Mouse (Mus musculus) G1E (cell line): ENCODE data around the gene Xpo4.

ENCODE experiments used
- CTCF ChIP-seq: IDR thresholded peaks from 2 replicates; pipeline ENCODE4 v1.5.1; 2012; ENCODE audit warnings: low read depth, low read length, inconsistent platforms, mixed read lengths
- GATA1 ChIP-seq: IDR thresholded peaks from 2 replicates; pipeline ENCODE4 v1.6.1; 2012; ENCODE audit warnings: borderline replicate concordance, low read length, inconsistent platforms, mixed read lengths
- GATA2 ChIP-seq: IDR thresholded peaks from 2 replicates; pipeline ENCODE4 v1.6.1; 2012; ENCODE audit warnings: low read depth, low read length, inconsistent platforms, borderline replicate concordance
- POLR2AphosphoS5 ChIP-seq: IDR thresholded peaks from 2 replicates; pipeline ENCODE4 v1.6.1; 2012; ENCODE audit warnings: low read depth, low read length, inconsistent platforms; ENCODE audit not compliant: insufficient replicate concordance
- TAL1 ChIP-seq: conservative IDR thresholded peaks from 2 replicates; pipeline ENCODE4 v1.6.1; 2012; ENCODE audit warnings: low read depth, low read length, inconsistent platforms, mixed read lengths

DNA sequence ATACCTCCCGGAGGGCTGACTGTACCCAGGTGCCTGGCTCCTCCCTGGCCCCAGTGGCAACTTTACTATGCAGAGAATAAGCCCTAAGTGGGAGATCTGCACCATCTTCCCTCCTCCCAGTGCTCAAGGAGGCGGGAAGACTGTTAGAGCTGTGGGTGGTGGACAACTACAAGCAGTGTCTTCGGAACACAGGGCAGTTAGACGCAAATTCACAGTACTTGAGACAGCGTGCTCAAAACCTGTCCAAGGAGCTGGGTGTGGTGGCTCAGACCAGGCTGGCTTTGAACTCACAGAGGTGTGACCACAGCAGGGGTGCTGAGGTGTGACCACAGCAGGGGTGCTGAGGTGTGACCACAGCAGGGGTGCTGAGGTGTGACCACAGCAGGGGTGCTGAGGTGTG, 110.8 kb downstream of the Xpo4 start:
- TF ChIP-seq CTCF (no peak), GATA2 (no peak), TAL1 (no peak), GATA1 (no peak), POLR2AphosphoS5 (no peak)
